Mouse (Mus musculus) intestine, postnatal 0 days (tissue): Measurements from ENCODE around the gene Cdrt4. TPM values are rescaled to one million over a fixed set of nuclear protein-coding genes. Genes with fewer than 3 reads are reported as not detected.

ENCODE experiments used
- ATAC-seq: fragments of 200-750 bp; cut with Nextera tagmentation; 2 replicates; pipeline ENCODE4 v1.8.0; 2017; ENCODE audit warnings: mild to moderate bottlenecking, moderate TSS enrichment, moderate library complexity
- H3K27ac ChIP-seq: fragments of 300-500 bp; sonication (generic); 2 replicates; pipeline ENCODE4 v1.5.1; 2014; ENCODE audit warnings: mild to moderate bottlenecking, low read depth, low read length, moderate library complexity
- H3K27me3 ChIP-seq: fragments of 300-500 bp; sonication (generic); replicated peaks from 2 replicates; pipeline ENCODE4 v1.6.1; 2014; ENCODE audit warnings: low read length, mixed read lengths; ENCODE audit not compliant: control insufficient read depth, insufficient read depth
- H3K36me3 ChIP-seq: fragments of 300-500 bp; sonication (generic); 2 replicates; pipeline ENCODE4 v1.6.1; 2014; ENCODE audit warnings: mild to moderate bottlenecking, moderate library complexity; ENCODE audit not compliant: control insufficient read depth, insufficient read depth
- H3K4me1 ChIP-seq: fragments of 300-500 bp; sonication (generic); replicated peaks from 2 replicates; pipeline ENCODE4 v1.6.1; 2014; ENCODE audit warnings: antibody characterized with exemption, low read length, mixed read lengths; ENCODE audit not compliant: control insufficient read depth, insufficient read depth
- H3K4me2 ChIP-seq: fragments of 300-500 bp; sonication (generic); replicated peaks from 2 replicates; pipeline ENCODE4 v1.6.1; 2014; ENCODE audit warnings: low read depth, mild to moderate bottlenecking, moderate library complexity
- H3K4me3 ChIP-seq: fragments of 300-500 bp; sonication (generic); 2 replicates; pipeline ENCODE4 v1.5.1; 2014; ENCODE audit warnings: low read depth, low read length
- H3K9ac ChIP-seq: fragments of 300-500 bp; sonication (generic); 2 replicates; pipeline ENCODE4 v1.6.1; 2014; ENCODE audit warnings: mild to moderate bottlenecking, low read depth, low read length
- H3K9me3 ChIP-seq: fragments of 300-500 bp; sonication (generic); 2 replicates; pipeline ENCODE4 v1.6.1; 2016; ENCODE audit warnings: mixed run types; ENCODE audit not compliant: control insufficient read depth
- CTCF ChIP-seq: sonication (generic); IDR thresholded peaks from 2 replicates; pipeline ENCODE4 v1.5.1; 2016; ENCODE audit warnings: low read depth, mild to moderate bottlenecking, control low read depth, antibody characterized with exemption, moderate library complexity
- WGBS: fragments of 180-500 bp; shearing (Covaris S2); extraction: QIAGEN DNeasy Blood & Tissue Kit; methylation state at CpG from one replicate; pipeline ENCODE4 v1.1.7; 2014; 5-methylcytosine and 5-hydroxymethylcytosine counted together
- polyA plus RNA-seq: library from polyadenylated mRNA; unstranded; fragments of >200 nt; fragmentation: Nextera tagmentation; extraction: Ambion mirVana; gene quantifications from 2 replicates; pipeline ENCODE4 v1.2.1, GENCODE M21; 2015

Cdrt4 gene
- polyA plus RNA-seq, 1 experiment from 2014 or later, result not detected

DNA sequence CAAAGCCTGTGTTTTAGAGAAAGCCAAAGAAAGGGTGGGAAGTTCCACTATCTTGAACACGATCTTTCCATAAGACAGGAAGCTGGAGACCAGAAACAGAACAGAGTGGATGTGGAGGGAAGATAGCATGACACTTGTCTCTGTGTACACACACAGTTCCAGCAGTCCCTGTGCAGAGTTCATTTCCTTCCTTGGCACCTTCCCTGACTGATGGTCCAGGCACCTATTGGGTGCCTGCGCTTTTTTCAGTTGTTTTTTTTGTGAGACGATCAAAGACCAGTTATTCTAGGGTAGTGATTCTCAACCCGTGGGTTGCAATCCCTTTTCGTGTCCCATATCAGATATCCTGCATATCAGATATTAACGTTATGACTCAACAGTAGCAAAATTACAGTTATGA, 13.0 kb upstream of the Cdrt4 start:
- no peak overlapping the region for H3K9ac ChIP-seq
- H3K4me2 ChIP-seq, result no peak overlapping the region
- no peak overlapping the region for H3K4me3 ChIP-seq
- no peak for ATAC-seq
- H3K4me1 ChIP-seq, result no peaks in the 10 kb centered on the region
- no peaks in the 10 kb centered on the region for H3K9me3 ChIP-seq
- TF ChIP-seq CTCF, result no peak
- no peak overlapping the region for H3K27ac ChIP-seq
- WGBS, result 76% methylated on average over 6 of the region's 6 CpGs
- no peaks in the 10 kb centered on the region for H3K36me3 ChIP-seq
- H3K27me3 ChIP-seq, result peaks cover 4% of the 10 kb centered on the region; the same call in 1 of the 2 replicates

DNA sequence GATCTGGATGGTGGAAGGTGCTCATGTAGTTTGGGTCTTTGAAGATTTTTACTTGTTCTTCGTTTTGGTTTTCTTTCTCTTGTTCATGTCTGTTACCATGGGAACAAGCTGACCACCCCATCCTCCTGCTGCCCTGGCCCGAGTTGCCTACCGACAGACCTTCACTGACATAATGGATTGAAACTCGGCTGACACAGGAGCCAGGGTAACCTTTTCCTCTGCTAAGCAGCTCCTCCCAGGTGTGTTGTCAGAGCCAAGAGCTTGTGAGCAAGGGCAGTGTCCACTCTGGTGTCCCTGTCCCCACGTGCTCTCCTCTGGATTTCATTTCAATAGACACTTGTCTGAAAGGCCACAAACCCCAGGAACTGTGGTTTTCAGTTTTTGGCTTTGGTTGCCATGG, 12.1 kb upstream of the Cdrt4 start:
- no peak for TF ChIP-seq CTCF
- no peak overlapping the region for H3K4me2 ChIP-seq
- 73% methylated on average over 5 of the region's 5 CpGs for WGBS

DNA sequence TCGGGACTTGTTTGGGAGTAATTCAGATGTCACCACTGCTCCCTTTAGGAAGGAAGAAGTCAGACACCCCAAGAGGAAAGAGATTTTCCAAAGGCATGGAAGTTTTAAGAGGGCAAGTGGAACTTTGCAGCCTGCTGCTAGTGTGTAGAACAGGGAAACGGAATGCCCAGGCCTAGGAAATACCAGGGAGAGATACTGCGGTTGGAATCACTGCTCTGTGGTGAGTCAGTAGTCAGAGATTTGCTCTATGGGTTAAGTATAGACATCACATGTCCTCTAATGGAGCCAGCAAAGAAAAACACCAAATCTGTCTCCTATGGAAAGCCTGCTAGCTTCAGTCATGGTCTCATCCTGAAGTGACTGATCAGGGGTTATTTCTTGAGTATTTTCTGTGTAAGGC, 10.8 kb upstream of the Cdrt4 start:
- Histone ChIP-seq H3K27me3 (no peaks in the 10 kb centered on the region), H3K9ac (no peak overlapping the region), H3K27ac (no peak overlapping the region), H3K4me3 (no peak overlapping the region), H3K4me2 (no peak overlapping the region), H3K4me1 (no peaks in the 10 kb centered on the region), H3K36me3 (no peaks in the 10 kb centered on the region), H3K9me3 (no peaks in the 10 kb centered on the region)
- WGBS, result 84% methylated on average over 3 of the region's 3 CpGs
- no peak for ATAC-seq
- no peak for TF ChIP-seq CTCF

More for the DNA sequence above, 12.1 kb upstream of the Cdrt4 start:
- H3K4me1 ChIP-seq, result no peaks in the 10 kb centered on the region
- no peaks in the 10 kb centered on the region for H3K36me3 ChIP-seq
- peaks cover 4% of the 10 kb centered on the region; the same call in 1 of the 2 replicates for H3K27me3 ChIP-seq
- no peak overlapping the region for H3K9ac ChIP-seq
- H3K9me3 ChIP-seq, result no peaks in the 10 kb centered on the region
- no peak overlapping the region for H3K4me3 ChIP-seq
- H3K27ac ChIP-seq, result no peak overlapping the region
- ATAC-seq, result no peak

DNA sequence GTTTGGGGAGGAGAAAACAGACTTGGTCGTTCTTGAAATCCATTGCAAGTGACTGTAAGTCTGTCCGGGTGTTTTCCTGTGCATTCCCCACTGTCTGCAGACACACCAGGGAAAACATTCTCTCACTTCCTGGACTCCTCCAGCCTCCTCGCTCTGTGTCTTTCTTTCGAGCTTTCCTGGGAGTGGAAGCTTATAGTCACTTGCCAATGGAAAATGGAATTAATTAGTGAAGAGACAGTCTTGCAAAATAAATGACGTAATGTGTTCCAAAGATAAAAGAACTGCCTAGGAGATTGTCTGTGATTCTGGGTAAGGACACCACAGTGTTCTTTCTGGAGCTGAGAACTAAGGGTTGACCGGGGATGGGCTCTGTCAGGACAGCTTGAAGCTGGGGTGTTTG, 7.5 kb upstream of the Cdrt4 start:
- WGBS, result 73% methylated on average over 6 of the region's 6 CpGs
- no peaks in the 10 kb centered on the region for H3K36me3 ChIP-seq
- H3K9me3 ChIP-seq, result no peaks in the 10 kb centered on the region
- H3K4me1 ChIP-seq, result no peaks in the 10 kb centered on the region
- no peak overlapping the region for H3K27ac ChIP-seq
- no peak for TF ChIP-seq CTCF
- no peak overlapping the region for H3K4me3 ChIP-seq
- no peaks in the 10 kb centered on the region; the same call in 1 of the 2 replicates for H3K27me3 ChIP-seq
- H3K9ac ChIP-seq, result no peak overlapping the region
- no peak for ATAC-seq
- no peak overlapping the region for H3K4me2 ChIP-seq

DNA sequence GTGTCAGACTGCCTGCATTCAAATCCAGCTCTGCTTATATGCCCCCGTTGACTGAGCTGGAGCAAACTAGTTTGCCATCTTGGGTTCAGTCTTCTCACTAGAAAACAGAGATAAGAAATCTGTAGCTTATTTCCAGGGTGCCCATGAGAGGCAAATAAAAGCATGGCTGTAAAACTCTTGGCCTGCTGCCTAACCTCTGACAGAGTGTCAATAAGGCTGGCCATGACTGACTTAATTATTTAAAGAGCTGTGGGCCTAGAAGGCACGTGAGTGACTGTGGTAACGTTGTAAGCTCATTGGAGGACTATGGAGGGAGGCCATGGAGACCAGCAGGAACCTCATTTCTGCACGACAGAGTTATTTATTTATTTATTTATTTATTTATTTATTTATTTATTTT, 5.5 kb upstream of the Cdrt4 start:
- no peak for ATAC-seq
- H3K9me3 ChIP-seq, result no peaks in the 10 kb centered on the region
- H3K27ac ChIP-seq, result no peak overlapping the region
- H3K4me3 ChIP-seq, result no peak overlapping the region
- no peak overlapping the region for H3K4me2 ChIP-seq
- H3K9ac ChIP-seq, result no peak overlapping the region
- no peaks in the 10 kb centered on the region for H3K4me1 ChIP-seq
- peaks cover 10% of the 10 kb centered on the region; the same call in 1 of the 2 replicates for H3K27me3 ChIP-seq
- 47% methylated on average over 4 of the region's 4 CpGs for WGBS
- no peaks in the 10 kb centered on the region for H3K36me3 ChIP-seq
- TF ChIP-seq CTCF, result no peak

DNA sequence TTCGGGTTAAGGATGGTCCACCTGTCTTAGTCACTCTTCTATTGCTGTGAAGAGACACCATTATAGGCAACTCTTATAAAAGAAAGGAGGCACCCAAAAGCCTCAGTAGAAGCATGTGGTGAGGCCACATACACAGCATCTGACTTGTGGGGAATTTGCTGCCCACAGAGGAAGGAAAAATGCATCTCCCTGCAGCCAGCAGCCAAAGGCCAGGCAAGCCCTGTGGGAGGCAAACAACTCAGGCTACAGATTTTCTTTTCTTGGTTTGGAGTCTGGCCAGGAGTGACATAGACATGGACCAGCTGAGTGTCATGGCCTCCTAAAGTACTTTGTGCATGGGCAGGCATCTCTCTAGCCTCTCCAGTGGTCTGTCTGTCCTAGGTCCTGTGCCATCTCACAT, 1.4 kb upstream of the Cdrt4 start:
- Histone ChIP-seq H3K27ac (no peak overlapping the region), H3K4me2 (no peak overlapping the region), H3K9me3 (no peaks in the 10 kb centered on the region), H3K9ac (no peak overlapping the region), H3K27me3 (peaks cover 29% of the 10 kb centered on the region; the same call in 1 of the 2 replicates), H3K4me3 (no peak overlapping the region), H3K36me3 (no peaks in the 10 kb centered on the region), H3K4me1 (no peaks in the 10 kb centered on the region)
- no peak for ATAC-seq
- no peak for TF ChIP-seq CTCF
- WGBS, result 81% methylated on average over 1 of the region's 1 CpGs

DNA sequence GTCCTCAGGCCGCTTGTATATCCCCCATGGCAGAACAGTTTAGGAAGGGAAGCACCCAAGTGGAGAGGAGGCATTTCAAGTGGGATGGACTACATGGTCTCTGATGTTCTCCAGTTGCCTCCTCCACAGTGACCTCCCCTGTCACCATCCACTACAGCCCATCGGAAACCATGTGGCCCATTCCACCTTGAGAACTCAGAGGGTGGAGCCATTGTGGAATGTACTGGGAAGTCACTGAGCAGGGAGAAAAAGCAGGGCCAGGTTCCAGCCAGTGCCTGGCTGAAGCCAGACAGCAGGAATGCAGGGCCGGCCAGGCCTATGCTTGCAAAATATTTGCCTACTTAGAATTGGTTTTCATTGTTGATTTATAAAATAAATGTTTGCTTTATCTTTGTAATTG, 3.8 kb downstream of the Cdrt4 start:
- TF ChIP-seq CTCF, result no peak
- H3K4me3 ChIP-seq, result no peak overlapping the region
- H3K4me2 ChIP-seq, result no peak overlapping the region
- no peak for ATAC-seq
- H3K4me1 ChIP-seq, result no peaks in the 10 kb centered on the region
- no peak overlapping the region for H3K9ac ChIP-seq
- no peaks in the 10 kb centered on the region for H3K36me3 ChIP-seq
- no peak overlapping the region for H3K27ac ChIP-seq
- 63% methylated on average over 3 of the region's 3 CpGs for WGBS
- H3K9me3 ChIP-seq, result no peaks in the 10 kb centered on the region
- H3K27me3 ChIP-seq, result peaks cover 29% of the 10 kb centered on the region; the same call in 1 of the 2 replicates
